Mouse (Mus musculus) small intestine, adult 2 months (tissue): ENCODE data around the gene Rnf212b. TPM values are rescaled to one million over a fixed set of nuclear protein-coding genes. Genes with fewer than 3 reads are reported as not detected.
"Not testable (repeated sequence)": the region's sequence is repeated elsewhere in the genome, so short reads cannot be mapped to it uniquely, and the experiment has no call there.

Source experiments
- H3K27ac ChIP-seq: fragments of 200-500 bp; 2 replicates; pipeline ENCODE4 v1.5.1; 2012; ENCODE audit warnings: low read depth, low read length, control low read depth, inconsistent platforms; ENCODE audit not compliant: insufficient read depth
- H3K27me3 ChIP-seq: fragments of 200-500 bp; 2 replicates; pipeline ENCODE4 v1.6.1; 2012; ENCODE audit warnings: mild to moderate bottlenecking, moderate library complexity, low read length, inconsistent platforms; ENCODE audit not compliant: control insufficient read depth, insufficient read depth
- H3K36me3 ChIP-seq: fragments of 200-500 bp; 2 replicates; pipeline ENCODE4 v1.6.1; 2012; ENCODE audit warnings: mild to moderate bottlenecking, low read length, control low read depth, inconsistent platforms; ENCODE audit not compliant: control insufficient read depth, insufficient read depth
- H3K4me1 ChIP-seq: fragments of 200-500 bp; 2 replicates; pipeline ENCODE4 v1.6.1; 2012; ENCODE audit warnings: low read length, inconsistent platforms, mixed read lengths; ENCODE audit not compliant: control insufficient read depth, insufficient read depth, insufficient read length
- H3K4me3 ChIP-seq: fragments of 200-500 bp; 2 replicates; pipeline ENCODE4 v1.5.1; 2012; ENCODE audit warnings: low read depth, mild to moderate bottlenecking, control low read depth, inconsistent platforms, low read length, moderate library complexity
- CTCF ChIP-seq: fragments of 200-500 bp; IDR thresholded peaks from 2 replicates; pipeline ENCODE4 v1.5.1; 2012; ENCODE audit warnings: low read depth, mild to moderate bottlenecking, control low read depth, inconsistent platforms, low read length, moderate library complexity, mixed read lengths; ENCODE audit not compliant: insufficient replicate concordance, insufficient read length; ENCODE audit errors: extremely low read depth
- POLR2A ChIP-seq: fragments of 200-500 bp; IDR thresholded peaks from 2 replicates; pipeline ENCODE4 v1.6.1; 2012; ENCODE audit warnings: low read depth, mild to moderate bottlenecking, control low read depth, inconsistent platforms, low read length, moderate library complexity
- WGBS: fragments of 180-500 bp; shearing (Covaris S2); methylation state at CpG from one replicate; pipeline ENCODE4 v1.1.7; 2018; 5-methylcytosine and 5-hydroxymethylcytosine counted together
- polyA plus RNA-seq: library from polyadenylated mRNA; depleted of rRNA; stranded (reverse); fragments of >200 nt; gene quantifications from 2 replicates; pipeline ENCODE4 v1.2.3, GENCODE M21; 2012; rRNA removed

Gene Rnf212b
- polyA plus RNA-seq: not detected in 2 replicates

GRCm38 (mm10) chr14:54813991-54814390 is at the start of gene Rnf212b:
Gene Rnf212b (plus strand): TSS chr14:54814141.
- H3K4me1 ChIP-seq: peaks cover 5% of the 10 kb centered on the region; the same call in 1 of the 2 replicates
- 91% methylated on average over 29 of the region's 29 CpGs for whole genome bisulfite sequencing
- TF ChIP-seq POLR2A (no peak), CTCF (no peak)
- no peaks in the 10 kb centered on the region for H3K27me3 ChIP-seq
- H3K36me3 ChIP-seq: no peaks in the 10 kb centered on the region
- no peak within 1 kb of the TSS for H3K4me3 ChIP-seq
- H3K27ac ChIP-seq: no peak within 1 kb of the TSS

DNA sequence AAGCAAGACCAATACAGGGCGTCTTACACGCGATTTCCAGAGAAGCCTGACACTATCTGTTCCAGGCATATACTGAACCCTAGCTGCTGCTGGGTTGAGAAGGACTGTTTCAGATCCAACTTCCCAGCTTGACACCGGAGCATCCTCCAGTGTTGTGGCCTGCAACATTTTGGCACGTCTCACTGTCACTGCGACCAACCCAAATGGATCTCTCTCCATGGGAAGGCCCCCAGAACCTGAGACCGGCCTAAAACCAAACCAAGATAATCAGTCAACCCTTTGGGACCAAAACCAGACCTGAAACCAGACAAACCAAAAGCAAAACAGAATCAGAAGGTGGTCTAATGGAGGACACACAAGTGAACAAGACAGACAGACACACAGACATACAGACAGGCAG is 47.0 kb upstream of the Rnf212b start:
- peaks cover 17% of the 10 kb centered on the region; the same call in 1 of the 2 replicates for H3K36me3 ChIP-seq
- not testable (repeated sequence) for H3K4me1 ChIP-seq, H3K27me3 ChIP-seq, H3K27ac ChIP-seq, H3K4me3 ChIP-seq
- 93% methylated on average over 7 of the region's 7 CpGs for WGBS

- Histone ChIP-seq H3K4me1 (no peaks in the 10 kb centered on the region; the same call in 1 of the 2 replicates), H3K27ac (no peak overlapping the region), H3K27me3 (no peaks in the 10 kb centered on the region), H3K4me3 (no peak overlapping the region), H3K36me3 (peaks cover 19% of the 10 kb centered on the region; the same call in 1 of the 2 replicates)
- WGBS: 79% methylated on average over 10 of the region's 10 CpGs
- TF ChIP-seq POLR2A (no peak), CTCF (no peak)
Measured at GRCm38 (mm10) chr14:54768314-54769067, 45.5 kb upstream of the Rnf212b start.

DNA sequence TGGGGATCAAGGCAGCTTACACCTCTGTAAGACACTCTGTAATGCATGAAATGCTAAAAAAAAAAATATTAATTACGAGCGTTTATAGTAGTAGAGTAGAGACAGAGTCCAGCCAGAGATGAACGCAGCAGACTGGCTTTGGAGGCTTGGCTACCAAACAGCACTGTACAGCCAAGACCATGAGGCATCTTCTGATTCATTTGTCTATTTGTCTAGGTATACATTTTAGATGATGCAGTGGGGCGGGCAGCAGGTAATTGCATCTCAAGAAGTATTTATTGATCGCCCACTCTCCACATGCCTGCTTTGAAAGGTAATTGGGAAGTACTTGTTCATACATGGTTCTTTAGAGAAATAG is 44.9 kb upstream of the Rnf212b start:
- TF ChIP-seq CTCF (no peak), POLR2A (no peak)
- Histone ChIP-seq H3K4me3 (no peak overlapping the region), H3K27me3 (no peaks in the 10 kb centered on the region), H3K36me3 (peaks cover 21% of the 10 kb centered on the region; the same call in 1 of the 2 replicates), H3K4me1 (no peaks in the 10 kb centered on the region; the same call in 1 of the 2 replicates), H3K27ac (no peak overlapping the region)
- WGBS: 92% methylated on average over 5 of the region's 5 CpGs

- WGBS: 83% methylated on average over 5 of the region's 5 CpGs
Measured at GRCm38 (mm10) chr14:54770373-54770772, 43.6 kb upstream of the Rnf212b start.

GRCm38 (mm10) chr14:54772333-54772856 is 41.5 kb upstream of the Rnf212b start:
- Histone ChIP-seq H3K27me3 (no peaks in the 10 kb centered on the region), H3K36me3 (peaks cover 16% of the 10 kb centered on the region), H3K4me3 (no peak overlapping the region), H3K4me1 (peaks cover 6% of the 10 kb centered on the region; the same call in 1 of the 2 replicates), H3K27ac (no peak overlapping the region)
- 84% methylated on average over 20 of the region's 20 CpGs for WGBS
- TF ChIP-seq POLR2A (no peak), CTCF (no peak)

More at GRCm38 (mm10) chr14:54770373-54770772, 43.6 kb upstream of the Rnf212b start:
- Histone ChIP-seq H3K36me3 (peaks cover 18% of the 10 kb centered on the region), H3K27me3 (no peaks in the 10 kb centered on the region), H3K4me1 (no peaks in the 10 kb centered on the region; the same call in 1 of the 2 replicates), H3K27ac (no peak overlapping the region), H3K4me3 (no peak overlapping the region)
- TF ChIP-seq CTCF (no peak), POLR2A (no peak)

GRCm38 (mm10) chr14:54775534-54776041 is 38.4 kb upstream of the Rnf212b start:
- WGBS: 92% methylated on average over 7 of the region's 7 CpGs
- Histone ChIP-seq H3K27me3 (no peaks in the 10 kb centered on the region), H3K4me3 (no peak overlapping the region), H3K36me3 (peaks cover 18% of the 10 kb centered on the region), H3K27ac (no peak overlapping the region), H3K4me1 (peaks cover 8% of the 10 kb centered on the region; the same call in 1 of the 2 replicates)
- TF ChIP-seq CTCF (no peak), POLR2A (no peak)
